Mouse (Mus musculus): ENCODE measurements around the gene Olfr830. TPM values are rescaled to one million over a fixed set of nuclear protein-coding genes. Genes with fewer than 3 reads are reported as not detected.
"Not testable (repeated sequence)": the region's sequence is repeated elsewhere in the genome, so short reads cannot be mapped to it uniquely, and the experiment has no call there.

Olfr830 gene
- polyA plus RNA-seq (2016; fragmentation: Nextera tagmentation; extraction: Ambion mirVana), result not detected in 2 replicates

- no peak for DNase-seq (ENCODE audit: low spot score)
- Histone ChIP-seq H3K27ac (no peak within 1 kb of the TSS), H3K4me1 (no peaks in the 10 kb centered on the region), H3K36me3 (no peaks in the 10 kb centered on the region), H3K27me3 (ENCODE audit: insufficient read depth, poor library complexity, severe bottlenecking) (no peaks in the 10 kb centered on the region), H3K9me3 (no peaks in the 10 kb centered on the region), H3K4me3 (no peak within 1 kb of the TSS)
Observed at GRCm38 (mm10) chr9:18874393-18874792, at the start of gene Olfr830. TSS of gene Olfr830 (plus strand) at chr9:18874693.

- Histone ChIP-seq H3K36me3 (no peaks in the 10 kb centered on the region), H3K4me1 (no peaks in the 10 kb centered on the region), H3K9me3 (no peaks in the 10 kb centered on the region), H3K27ac (no peak within 1 kb of the TSS), H3K4me3 (no peak within 1 kb of the TSS), H3K27me3 (ENCODE audit: insufficient read depth, poor library complexity, severe bottlenecking) (no peaks in the 10 kb centered on the region)
- DNase-seq (ENCODE audit: low spot score), result no peak
- 61% methylated on average over 1 of the region's 1 CpGs for WGBS
Observed at GRCm38 (mm10) chr9:18854633-18855032, 19.9 kb upstream of the Olfr830 start, which contains the start of gene Olfr829. TSS of gene Olfr829 (plus strand) at chr9:18854933.

GRCm38 (mm10) chr9:18907699-18908098 lies 33.2 kb downstream of the Olfr830 start:
- 68% methylated on average over 2 of the region's 2 CpGs for WGBS

GRCm38 (mm10) chr9:18927921-18928320 lies 53.4 kb downstream of the Olfr830 start:
- not testable (repeated sequence) for H3K36me3 ChIP-seq; H3K27ac ChIP-seq; H3K4me3 ChIP-seq; H3K9me3 ChIP-seq; H3K27me3 ChIP-seq (ENCODE audit: insufficient read depth, poor library complexity, severe bottlenecking); H3K4me1 ChIP-seq; DNase-seq (ENCODE audit: low spot score)
- 86% methylated on average over 14 of the region's 16 CpGs for WGBS

More at GRCm38 (mm10) chr9:18907699-18908098, 33.2 kb downstream of the Olfr830 start:
- H3K4me3 ChIP-seq; H3K4me1 ChIP-seq; H3K9me3 ChIP-seq; H3K27me3 ChIP-seq (ENCODE audit: insufficient read depth, poor library complexity, severe bottlenecking); H3K27ac ChIP-seq; DNase-seq (ENCODE audit: low spot score); H3K36me3 ChIP-seq: not testable (repeated sequence)

Other genes starting within 250 kb of the Olfr830 start
- 0.35 and 0.60 TPM in 2 replicates for gene Muc16, start 200.2 kb upstream of the Olfr830 start, polyA plus RNA-seq (2016; fragmentation: Nextera tagmentation; extraction: Ambion mirVana)
- not detected in 2 replicates for gene Olfr24, start 110.7 kb upstream of the Olfr830 start, polyA plus RNA-seq (2016; fragmentation: Nextera tagmentation; extraction: Ambion mirVana)
- gene Olfr828, start 55.2 kb upstream of the Olfr830 start, polyA plus RNA-seq (2016; fragmentation: Nextera tagmentation; extraction: Ambion mirVana), result not detected in 2 replicates
- gene Olfr829, start 19.8 kb upstream of the Olfr830 start, polyA plus RNA-seq (2016; fragmentation: Nextera tagmentation; extraction: Ambion mirVana), result not detected in 2 replicates
- gene Olfr832, start 62.4 kb downstream of the Olfr830 start, polyA plus RNA-seq (2016; fragmentation: Nextera tagmentation; extraction: Ambion mirVana), result not detected in 2 replicates
- not detected in 2 replicates for gene Olfr834, start 113.3 kb downstream of the Olfr830 start, polyA plus RNA-seq (2016; fragmentation: Nextera tagmentation; extraction: Ambion mirVana)
- gene Olfr835, start 158.0 kb downstream of the Olfr830 start, polyA plus RNA-seq (2016; fragmentation: Nextera tagmentation; extraction: Ambion mirVana), result not detected in 2 replicates
- gene Olfr836, start 245.7 kb downstream of the Olfr830 start, polyA plus RNA-seq (2016; fragmentation: Nextera tagmentation; extraction: Ambion mirVana), result not detected in 2 replicates